Mouse (Mus musculus) ovary, postnatal 14 days (tissue): Measurements from ENCODE around the gene Eps8.
"Not testable (repeated sequence)": the region's sequence is repeated elsewhere in the genome, so short reads cannot be mapped to it uniquely, and the experiment has no call there.

Source experiments
- DNase-seq: peaks from one replicate; pipeline ENCODE4 v3.0.0; 2022; ENCODE audit warnings: low spot score

Eps8 gene

DNA sequence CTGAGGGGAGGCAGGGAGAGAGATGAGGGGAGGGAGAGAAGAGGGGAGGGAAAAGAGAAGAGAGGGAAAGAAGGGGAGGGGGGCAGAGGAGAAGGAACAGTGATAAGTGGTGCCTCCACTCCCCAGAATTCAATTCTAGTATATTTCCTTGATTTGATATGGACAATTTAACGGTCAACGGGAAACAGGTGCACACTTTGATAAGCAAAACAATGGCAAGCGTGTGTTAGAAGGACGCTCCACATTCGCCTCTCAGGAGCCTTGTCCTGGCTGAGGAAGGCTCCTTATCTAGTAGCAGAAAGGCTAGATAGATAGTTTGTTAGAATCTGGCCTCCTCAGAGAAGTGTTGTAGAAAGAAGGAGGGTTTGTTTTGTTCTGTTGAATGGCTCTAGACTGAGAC is 141.9 kb downstream of the Eps8 start:
- no peak for DNase-seq

DNA sequence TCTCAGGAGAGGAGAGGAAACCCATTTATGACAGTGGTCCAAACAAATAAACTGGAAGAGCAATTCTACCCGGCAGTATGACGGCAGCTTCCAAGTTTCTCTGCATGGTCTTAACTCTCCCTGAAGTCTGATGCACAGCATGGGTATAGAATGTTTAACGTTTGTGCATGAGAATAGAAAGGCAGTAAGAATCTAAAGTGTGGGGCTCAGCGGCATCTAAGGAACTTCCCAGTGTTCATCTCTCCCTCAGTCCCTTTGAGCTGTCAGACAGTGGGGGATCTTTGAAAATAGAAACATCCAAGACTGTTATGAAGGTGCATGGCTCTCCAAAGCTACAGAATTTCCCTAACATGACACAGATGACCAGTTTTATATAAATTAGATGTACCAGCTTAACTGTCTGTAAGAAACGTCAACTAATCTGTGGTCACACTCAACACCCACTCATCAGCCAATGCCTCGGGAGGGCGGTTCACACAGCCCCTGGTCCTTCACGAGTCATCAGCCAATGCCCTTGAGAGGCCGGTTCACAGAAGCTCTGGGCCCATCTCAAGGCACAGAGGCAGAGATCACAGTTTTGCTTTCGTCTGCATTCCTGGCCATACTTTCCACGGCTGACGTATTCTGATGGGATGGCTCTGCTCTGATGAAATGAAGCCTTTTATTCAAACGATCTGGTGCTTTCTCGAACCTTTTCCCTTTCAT is 145.2 kb downstream of the Eps8 start:
- DNase-seq = no peak

DNA sequence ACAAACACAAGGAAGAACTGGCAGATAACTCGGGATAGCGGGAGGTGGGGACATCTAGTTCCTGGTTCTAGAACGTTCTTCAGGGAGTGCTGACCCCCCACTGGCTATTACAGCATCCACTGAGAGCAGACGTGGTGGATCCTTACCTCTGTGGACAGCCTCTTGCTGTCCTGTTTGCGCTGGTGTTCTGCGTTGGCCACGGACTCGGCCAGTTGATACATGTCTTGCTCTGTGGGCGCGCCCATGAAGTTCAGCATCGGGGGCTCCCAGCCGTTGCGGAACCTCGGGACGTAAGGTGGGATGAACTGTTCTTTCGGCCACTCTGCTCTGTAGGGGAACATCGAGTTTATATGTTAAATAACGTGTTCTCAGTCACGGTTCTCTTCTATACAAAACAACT is 145.7 kb downstream of the Eps8 start:
- DNase-seq = no peak

DNA sequence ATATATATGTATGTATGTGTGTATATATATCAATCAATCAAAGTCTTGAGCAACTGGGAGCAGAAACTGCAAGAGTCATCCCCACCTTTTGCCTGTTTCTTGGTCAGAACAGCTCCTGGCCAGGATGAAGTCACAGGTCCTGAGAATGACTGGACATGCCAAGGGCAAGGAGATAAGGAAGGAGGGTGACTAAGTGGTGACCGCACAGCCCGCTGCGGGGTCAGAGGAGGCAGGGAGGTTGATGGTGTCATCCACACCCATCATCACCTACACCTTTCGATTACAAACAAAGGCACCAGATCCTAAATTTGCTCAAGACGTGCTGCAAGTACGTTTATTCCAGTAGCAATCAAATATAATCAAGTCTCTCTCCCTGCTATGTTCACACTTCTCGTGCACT is 148.1 kb downstream of the Eps8 start:
- no peak for DNase-seq

DNA sequence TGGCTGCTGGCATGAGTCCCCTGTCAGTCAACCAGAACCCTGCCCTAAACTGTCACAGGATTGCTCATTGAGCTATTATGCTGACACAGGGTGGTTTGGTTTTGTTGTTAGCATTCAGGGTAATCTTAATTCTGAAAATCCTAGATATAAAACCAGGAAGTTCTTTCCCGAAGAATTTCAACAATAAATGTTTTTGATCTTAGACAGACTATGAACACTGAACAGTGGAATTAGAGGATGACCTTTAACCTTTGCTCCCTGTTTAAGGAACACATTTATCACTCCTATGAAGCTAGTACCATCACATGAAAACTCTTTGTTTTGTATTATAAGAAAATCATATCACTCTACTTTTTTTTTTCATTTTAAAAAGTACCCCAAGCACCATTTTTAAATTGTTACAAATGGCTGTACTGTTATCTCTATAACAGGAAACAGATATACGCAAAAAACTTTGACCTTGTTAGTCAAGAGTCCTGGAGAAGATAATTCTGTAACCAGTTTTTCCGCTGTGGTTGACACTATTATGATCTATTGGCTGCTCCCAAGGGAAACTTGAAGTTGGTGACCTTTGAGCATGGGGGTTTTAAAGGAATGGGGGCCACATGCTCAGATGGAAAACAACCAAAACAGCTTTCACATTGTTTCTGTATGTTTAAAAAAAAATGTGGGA is 149.0 kb downstream of the Eps8 start:
- DNase-seq = no peak

DNA sequence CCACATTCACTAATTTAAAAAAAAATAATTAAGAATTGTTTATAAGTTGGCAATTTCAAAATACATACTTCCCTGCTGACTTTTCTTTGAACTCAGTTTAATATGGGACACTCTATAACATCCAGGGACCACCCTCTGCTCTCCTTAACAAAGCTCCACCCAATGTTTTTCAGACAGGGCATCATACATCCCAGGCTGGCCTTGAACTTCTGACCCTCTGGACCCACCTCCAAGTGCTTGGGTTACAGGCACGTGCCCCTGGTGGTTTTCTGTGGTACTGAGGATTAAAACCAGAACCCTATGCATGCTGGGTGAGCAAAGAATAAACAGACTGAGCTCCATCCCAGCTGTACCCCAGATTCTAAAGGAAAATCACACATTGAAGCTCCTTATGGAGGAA is 150.6 kb downstream of the Eps8 start:
- no peak for DNase-seq

DNA sequence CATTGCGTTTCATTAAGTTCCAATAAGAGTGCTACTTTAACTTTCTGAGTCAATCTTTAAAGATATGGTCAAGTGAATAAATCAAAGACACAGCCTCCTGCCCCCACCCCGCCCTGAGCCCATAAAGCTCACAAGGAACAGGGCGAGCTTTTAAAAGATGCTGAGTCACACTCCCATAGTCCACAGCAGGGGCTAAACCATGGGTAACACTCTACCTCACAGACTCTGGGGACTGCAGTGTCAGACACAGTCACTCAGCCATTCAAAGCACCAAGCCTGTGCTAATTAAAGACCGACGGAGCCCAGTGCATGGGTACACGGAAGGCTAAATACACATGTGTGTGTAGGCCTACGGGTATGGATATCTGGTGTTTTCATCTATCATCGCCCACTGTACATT is 151.2 kb downstream of the Eps8 start:
- DNase-seq = no peak

DNA sequence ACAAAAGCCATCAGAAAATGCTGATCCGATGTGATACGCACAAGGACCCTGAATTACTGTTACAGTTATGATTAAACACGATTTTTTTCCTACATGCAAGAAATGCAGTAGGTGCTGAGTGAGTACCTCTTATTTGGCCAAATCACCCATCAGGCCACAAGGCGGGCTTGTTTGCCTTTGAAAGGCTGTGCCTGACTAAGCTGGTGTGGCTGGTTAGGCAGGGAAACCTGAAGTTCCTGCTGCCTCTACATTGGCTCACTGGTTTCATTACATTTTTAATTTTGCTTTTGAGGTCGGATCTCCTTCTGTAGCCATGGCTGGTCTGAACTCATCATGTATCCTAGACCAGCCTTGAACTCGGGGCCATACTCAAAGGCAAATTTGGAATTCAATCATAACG is 151.7 kb downstream of the Eps8 start:
- no peak for DNase-seq

DNA sequence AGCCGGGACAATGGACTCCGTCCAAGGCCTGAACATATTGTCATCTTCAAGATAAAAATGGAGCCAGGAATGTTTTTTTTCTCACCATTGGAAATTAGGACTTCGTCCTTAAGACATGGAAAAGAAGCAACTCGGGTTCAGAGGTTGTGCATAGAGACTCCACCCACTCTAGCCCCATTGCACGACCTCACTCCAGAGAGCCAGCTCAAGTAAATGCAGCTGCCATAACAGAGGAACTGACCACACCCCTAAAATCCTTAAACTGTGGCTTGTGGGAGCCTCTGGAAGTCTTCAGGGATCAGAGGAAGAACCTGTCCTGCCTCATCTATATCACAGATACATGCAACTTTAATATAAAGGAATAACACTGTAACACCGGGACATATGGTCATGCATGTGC is 155.9 kb downstream of the Eps8 start:
- no peak for DNase-seq

DNA sequence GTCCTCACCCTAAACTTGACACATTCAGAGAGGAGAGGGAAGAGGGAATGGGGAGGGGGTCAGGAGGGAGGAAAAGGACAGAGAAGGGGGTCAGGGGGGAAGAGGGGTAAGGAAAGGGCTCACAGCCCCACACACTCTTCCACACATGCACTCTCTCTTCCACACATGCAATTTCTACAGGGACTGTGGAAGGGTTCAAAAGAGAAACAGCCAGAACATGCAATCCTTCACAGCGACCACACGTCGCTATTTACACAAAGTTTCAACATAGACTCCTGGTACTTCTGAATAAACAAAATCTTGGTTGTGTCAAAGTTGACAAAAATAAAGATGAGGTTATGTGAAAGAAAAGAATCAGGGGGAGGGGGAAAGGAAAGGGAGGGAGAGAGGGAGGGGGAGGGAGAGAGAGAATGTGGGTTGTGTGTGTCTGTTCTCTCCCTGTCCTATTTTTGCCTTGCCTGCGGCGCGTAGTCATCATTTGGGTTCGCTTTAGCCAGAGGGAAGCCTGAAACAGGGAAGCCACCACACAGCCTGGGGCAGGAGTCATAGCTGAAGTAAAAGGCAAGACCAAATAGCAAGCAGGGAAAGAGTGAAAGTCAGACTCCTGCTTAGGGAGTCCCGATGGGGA is 157.4 kb downstream of the Eps8 start:
- DNase-seq = no peak

DNA sequence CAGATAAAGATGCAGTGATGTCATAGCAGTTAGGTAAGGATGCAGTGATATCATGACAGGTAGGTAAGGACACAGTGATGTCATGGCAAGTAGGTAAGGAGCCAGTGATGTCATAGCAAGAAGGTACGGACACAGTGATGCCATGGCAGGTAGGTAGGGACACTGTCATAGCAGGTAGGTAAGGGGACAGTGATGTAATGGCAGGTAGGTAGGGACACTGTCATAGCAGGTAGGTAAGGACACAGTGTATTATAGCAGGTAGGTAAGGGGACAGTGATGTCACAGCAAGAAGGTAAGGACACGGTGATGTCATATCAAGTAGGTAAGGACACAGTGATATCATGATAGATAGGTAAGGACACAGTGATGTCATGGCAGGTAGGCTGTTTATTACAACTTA is 158.1 kb downstream of the Eps8 start:
- DNase-seq = no peak

DNA sequence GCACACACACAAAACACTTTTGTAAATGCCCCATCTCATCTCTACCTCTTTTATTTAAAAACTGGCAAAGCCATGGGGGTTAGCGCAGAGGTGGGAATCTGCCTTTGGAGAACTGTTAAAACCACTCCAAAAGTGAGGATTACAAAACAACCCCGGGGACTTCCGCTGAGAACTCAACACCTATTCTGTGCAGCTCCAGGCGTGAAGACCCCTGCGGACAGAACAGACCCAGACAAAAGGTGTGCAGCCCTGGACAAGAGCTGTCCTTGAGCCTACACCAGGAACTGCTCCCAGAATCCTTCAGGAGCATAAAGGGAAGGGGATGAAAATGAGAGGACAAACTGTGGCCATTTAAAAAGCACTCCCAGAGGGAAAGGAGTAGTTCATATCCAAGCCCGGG is 159.4 kb downstream of the Eps8 start:
- DNase-seq = no peak

DNA sequence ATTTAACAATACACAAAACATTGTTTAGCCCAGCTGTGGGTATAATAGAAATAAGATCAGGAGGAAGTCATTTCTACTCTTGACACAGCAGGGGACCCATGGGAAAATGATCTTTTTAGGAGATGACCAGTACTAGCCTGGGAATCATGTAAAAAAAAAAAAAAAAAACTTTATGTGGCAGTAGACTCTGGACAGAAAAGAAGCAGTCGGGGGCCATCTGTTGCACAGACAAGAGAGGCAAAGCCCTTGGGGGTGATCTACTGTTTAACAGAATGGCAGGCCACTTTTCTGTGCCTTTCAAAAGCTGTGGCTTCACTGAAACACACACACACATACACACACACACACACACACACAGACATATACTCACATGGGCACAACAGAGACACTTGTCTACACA is 159.9 kb downstream of the Eps8 start:
- no peak for DNase-seq

DNA sequence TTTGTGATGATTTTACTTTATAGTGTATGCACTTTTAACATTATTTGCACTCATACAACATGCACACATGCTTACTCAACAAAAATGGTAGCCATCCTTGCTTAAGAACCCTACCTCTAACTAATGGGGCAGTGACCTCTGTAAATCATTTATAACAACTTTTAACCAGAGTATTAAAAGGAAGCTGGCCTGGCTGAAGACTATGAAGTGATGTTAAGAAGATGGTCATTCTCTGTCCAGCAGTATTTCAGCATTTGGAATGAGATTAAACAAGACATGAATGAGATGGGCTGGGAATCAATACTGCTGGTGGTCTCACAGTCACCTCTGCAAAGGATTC is 160.6 kb downstream of the Eps8 start:
- no peak for DNase-seq

DNA sequence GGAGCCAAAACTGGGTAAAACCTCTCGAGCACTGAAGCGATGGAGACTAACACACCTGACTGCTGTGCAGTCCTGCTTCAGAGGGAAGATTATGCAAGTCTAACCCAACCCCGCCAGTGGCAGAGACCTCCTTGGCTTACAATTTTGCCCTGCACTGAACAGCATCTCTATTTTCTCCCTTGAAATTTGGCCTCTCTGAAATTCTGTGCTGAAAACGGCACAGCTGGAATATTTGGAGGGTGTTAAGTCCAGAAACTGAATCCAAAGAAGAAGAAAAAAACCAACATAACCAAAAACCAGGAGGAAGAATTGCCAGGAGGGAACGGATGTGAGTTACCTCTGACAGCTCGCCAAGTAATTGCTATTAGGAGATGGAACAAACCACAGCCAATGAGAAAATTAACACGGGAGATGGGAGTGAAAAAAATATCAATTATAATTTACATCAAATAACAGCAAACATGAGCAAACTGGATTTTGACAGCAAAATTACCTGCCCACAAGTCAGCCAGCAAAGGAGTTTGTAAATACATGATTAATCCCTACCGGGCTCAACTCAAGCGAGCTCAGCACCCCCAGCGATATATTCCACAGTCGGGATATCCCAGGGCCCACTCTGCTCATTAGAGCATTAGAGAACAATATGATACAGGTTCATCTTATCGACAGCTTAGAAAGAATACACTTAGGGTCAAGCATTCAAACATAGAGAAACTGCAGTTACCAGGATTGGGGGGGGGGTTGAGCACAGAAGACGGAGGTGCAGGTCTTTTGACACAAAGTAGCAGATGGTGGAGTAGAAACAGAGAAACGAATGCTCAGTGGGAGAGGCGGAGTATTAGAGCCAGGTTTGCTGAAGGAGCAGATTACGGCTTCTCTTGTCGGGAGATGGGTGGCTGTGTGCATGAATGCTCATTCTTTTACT is 161.2 kb downstream of the Eps8 start:
- DNase-seq = no peak

DNA sequence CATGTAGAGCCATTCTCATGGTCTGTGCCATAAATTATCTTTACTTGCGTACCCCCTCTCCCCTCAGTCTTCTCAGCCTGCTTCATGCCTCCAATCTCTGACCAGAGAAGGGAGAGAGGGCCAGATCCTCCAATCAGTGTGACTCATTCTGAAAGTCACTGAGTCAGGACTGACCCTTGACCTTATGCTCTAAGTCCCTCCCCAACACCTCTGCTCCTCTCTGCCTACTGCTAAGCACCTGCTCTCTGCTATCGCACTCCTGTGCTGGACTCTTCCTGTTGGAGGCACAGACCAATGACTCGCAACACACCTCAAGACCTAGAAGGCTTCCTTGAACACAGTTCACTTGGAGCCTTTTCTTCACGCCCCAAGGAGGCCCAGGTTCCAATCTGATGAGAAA is 162.1 kb downstream of the Eps8 start:
- no peak for DNase-seq

DNA sequence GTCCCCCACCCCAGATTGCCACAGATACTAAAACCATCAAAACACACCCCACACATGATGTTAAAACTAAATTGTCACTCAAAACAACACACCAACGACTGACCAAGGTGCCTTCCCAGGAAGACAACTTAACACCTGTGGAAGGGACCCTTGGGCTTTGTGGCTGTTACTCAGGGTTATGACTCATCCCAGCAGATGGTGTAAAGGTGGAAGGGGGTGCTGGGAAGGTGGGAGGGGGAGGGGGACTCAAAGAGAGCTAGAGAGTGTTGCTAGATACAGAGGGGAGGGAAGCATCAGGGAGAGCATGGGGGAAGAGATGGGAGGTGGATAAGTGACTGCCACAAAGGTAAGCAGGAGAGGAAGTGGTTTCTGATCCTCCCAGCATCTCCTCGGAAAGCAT is 163.0 kb downstream of the Eps8 start:
- no peak for DNase-seq

DNA sequence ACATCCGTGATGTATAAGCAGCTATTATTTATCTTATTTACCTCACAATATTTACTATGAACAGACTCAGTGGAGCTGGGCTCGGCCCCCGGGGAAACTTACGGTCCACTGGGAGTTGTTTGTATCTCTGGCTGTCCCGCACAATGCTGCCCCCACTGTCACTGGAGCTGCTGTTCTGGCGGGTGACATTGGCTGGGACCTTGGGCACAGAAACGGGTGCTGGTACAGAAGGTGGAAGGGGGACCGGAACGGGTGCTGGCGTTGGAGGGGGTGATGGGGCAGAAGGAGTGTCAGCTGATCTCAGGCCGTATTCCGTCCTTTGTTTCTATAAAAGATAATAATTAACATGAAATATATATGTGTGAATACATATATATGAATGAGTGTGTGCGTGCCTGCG is 164.6 kb downstream of the Eps8 start:
- no peak for DNase-seq

DNA sequence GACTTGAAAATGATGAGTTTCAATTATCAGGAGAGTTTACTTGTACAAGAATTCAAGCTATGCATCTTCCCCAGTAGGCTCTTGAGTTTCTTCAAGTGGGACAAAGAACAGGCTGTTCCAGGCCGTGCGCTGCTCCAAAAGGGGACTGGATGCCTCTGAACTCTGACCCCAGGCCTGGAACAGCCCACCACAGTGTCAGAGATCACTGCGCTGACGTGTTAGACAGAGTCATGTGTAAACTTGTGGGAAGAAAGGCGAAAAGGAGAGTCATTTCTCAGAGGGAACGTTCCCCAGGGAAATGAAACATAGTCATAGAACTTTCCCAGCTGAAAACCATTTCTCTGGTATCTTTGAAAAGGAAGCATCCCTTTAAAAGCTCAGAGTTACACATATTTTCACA is 167.2 kb downstream of the Eps8 start:
- no peak for DNase-seq

DNA sequence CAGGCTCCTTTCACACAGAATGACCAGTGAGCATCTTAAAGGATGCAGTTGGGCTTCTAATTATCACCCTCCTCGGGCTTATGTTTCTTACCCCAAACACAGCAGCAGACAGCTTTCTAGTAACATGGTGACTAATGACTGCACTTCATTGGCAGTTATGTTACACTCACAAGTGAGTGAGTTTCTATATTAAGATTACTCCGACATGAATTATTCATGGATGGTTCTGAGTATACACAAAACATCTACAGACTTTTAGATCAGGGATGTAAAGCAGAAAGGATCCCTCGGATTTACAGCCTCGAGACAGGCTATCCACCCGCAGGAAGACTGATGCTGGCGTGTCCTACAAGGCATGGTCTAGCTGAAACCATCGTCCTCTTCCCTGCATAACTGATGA is 171.8 kb downstream of the Eps8 start:
- DNase-seq = no peak

DNA sequence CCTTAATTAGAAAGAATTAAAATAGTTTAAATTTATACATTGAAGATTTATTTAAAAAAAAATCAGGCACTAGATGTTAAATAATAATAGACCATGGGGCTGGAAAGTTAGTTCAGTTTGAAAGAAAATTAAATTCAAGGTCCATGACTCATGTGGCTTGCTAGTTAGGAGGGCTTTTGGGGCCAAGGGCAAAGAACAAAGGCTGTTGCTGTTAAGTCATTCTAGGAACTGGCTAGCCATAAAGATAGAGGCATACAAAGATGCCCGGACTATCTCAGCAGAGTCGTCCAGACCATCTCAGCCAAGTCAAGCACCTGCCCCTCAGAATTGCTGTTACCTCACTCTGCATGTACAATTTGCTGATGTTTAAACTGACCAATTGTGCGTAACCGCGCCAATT is 179.0 kb downstream of the Eps8 start:
- not testable (repeated sequence) for DNase-seq

DNA sequence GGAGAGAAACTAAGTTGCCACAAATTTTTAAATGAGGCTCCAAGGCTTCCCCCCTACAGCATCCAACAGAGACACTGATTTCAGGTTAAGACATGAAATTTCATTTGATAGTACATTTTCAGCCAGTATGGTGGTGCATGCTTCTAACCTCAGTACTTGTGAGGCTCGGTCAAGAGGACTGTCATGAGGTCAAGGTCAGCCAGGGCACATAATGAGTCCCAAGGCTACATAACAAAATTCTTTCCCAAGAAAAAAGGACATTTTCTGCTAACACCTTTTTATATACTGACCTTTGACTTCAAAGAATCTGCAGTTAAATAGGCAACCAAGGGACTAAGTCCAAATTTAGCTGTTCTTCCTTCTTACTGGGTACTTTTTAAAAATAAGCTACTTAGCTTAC is 181.2 kb downstream of the Eps8 start:
- DNase-seq = no peak

DNA sequence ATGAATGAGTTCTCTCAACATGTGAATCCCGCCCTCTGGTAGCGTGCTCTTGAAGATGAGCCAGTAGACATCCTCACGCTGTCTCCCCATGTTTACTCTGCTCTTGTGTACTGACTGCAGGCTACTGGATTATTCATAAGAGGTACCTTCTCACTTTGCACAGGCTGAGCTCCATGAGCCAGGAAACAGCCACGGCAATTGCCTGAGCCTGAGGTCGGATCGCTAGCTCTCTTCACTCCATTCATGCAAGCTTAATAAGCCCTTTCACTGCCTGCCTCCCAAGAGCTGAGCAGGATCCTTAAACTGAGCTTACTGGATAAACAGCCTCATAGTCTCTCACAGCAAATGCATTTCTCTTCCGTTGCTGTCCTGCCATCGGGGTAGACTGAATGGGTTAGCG is 182.5 kb downstream of the Eps8 start:
- DNase-seq = no peak
